Mouse (Mus musculus): Measurements from ENCODE around the gene Tssc4. TPM values are rescaled to one million over a fixed set of nuclear protein-coding genes. Genes with fewer than 3 reads are reported as not detected.
A peak's percentile ranks its signal among the peaks of the same experiment; 100 is the strongest.

Tssc4 gene
- total RNA-seq, 2 experiments from 2014 or later, result 38.0 to 41.5 TPM

- no peak for TF ChIP-seq CTCF (IDR thresholded peaks at IDR 0.05)
- Histone ChIP-seq H3K27ac (peak overlapping the region; percentile 3; the same call in 1 of the 2 replicates), H3K4me3 (no peak overlapping the region)
- intact Hi-C loops (cut with DNase I), result no loop called here
- no peak for DNase-seq (ENCODE audit: extremely low spot score in 1 of 2, low spot score in 2 of 2)
Observed at GRCm38 (mm10) chr7:143049331-143049730, 19.7 kb upstream of the Tssc4 start.

DNA sequence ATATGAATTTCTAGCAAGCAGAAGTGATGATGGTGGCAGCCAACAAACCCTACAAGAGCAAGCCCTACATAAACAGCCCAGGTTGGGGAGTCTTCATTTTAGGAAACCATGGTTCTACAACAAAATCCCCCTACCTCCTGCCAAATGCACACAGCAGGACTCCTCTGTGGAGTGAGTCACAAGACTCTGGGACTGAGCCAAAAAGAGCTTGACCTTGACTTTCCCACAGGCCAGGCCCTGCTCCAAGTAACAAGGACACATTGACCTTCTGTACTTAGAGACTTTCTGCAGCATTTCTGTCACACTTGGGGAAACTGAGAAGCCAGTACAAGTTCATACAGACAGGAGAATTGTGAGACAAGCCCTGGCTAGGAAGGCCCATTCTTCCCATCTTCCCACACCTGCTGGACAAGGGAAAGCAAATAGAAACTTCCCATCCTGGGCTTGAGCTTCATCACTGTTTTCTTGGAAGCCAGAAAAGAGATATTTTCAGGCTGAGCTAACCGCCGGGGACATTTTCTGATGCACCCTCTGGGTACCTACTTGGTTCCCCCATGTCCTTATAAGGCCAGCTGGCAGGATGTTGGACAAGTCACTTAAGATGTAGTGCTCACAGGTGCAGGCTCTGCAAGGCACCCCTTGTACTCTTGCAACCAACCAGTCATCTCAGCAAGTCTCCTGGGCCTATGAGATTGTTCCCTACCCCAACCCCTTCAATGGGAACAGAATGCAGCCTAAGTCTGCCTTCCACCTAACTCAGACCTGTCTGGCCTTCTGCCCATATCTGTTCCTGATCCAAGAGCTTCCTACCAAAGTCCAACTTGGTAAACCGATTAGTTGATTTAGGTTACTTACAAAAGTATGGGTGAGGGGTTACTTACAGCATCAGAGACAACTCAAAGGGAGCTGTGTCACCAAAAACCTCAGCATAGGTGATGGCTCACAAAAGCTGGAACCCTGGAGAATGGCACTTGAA is 18.9 kb upstream of the Tssc4 start:
- no peak for DNase-seq (ENCODE audit: extremely low spot score in 1 of 2, low spot score in 2 of 2)
- no peak overlapping the region for H3K4me3 ChIP-seq
- peak overlapping the region; percentile 19; the same call in 1 of the 2 replicates for H3K27ac ChIP-seq
- TF ChIP-seq CTCF (IDR thresholded peaks at IDR 0.05), result no peak
- intact Hi-C loops (cut with DNase I), result no loop called here

- Histone ChIP-seq H3K27ac (no peak overlapping the region), H3K4me3 (no peak overlapping the region)
- intact Hi-C loops (cut with DNase I), result no loop called here
- TF ChIP-seq CTCF (IDR thresholded peaks at IDR 0.05), result no peak
- no peak for DNase-seq (ENCODE audit: extremely low spot score in 1 of 2, low spot score in 2 of 2)
Observed at GRCm38 (mm10) chr7:143051316-143051715, 17.7 kb upstream of the Tssc4 start.

DNA sequence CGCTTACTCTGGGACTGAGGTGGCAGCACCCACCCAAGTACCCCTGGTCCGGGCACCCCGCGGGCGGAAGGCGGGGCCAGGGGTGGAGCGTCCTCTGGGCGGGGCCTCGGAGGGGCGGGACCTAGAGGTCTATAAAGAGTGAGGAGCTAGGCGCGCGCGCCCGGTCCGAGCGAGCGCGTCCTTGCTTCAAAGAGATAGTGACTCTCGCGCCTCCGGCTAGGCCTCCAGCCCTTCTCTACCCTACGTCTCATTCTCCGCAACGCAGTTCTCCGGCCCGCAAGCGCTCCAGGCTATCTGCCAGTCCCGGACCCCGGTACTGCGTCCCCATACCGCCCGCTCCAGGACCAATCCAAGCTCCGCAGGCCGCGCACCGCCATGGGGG is 16.4 kb upstream of the Tssc4 start, which contains the start of gene Cd81:
TSS of gene Cd81 (plus strand) at position 114 of the 382 bp plus-strand sequence.
- Histone ChIP-seq H3K27ac (peak within 1 kb of the TSS; percentile 97), H3K4me3 (peak within 1 kb of the TSS; percentile 100)
- peak; percentile 83 to 88 for DNase-seq (ENCODE audit: extremely low spot score in 1 of 2, low spot score in 2 of 2)
- no peak for TF ChIP-seq CTCF (IDR thresholded peaks at IDR 0.05)
- intact Hi-C loops (cut with DNase I), result loop anchor here (1.0 to 2.0 kb wide), 3 partner anchors 16 to 44 kb away; partner anchors contain the start of gene Tssc4

DNA sequence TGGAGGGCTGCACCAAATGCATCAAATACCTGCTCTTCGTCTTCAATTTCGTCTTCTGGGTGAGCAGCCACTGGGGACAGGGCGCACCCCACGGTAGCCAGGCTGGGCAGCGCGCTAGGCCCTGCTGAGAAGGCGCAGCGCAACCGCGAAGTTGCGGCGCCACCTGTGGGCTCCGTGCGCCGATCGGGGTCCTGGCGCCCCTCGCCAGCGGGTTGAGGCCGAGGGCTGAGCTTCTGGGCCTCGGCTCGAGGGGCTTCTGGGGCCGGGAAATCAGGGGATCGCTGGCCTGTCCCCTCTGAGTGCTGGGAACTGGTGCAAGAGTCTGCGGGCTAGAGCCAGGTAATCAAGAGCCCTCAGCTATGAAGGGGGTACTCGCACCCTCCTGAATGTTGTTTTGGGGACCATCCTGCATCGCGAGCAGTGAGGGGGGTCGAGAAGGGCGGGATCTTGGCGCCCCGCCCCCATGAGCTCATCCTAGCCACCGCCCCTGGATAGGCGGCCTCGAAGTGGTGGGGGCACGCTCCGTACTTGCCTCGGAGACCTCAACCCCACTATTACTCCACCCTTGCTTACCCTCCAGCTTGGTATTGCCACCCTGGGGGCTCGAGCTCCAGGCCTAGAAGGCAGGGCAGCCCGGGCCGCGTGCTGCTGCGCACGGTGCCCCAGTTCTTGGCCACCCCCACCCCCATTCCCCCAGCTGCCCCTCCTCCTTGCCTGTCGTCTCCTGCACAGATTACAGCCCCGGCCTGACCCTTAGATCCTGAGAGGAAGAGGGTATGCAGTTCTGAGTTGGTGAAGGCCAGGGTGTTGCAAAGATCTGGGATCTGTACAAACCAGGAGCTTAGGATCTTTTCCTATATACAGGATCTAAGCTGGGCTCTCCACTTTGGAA is 15.8 kb upstream of the Tssc4 start:
- Histone ChIP-seq H3K4me3 (peak overlapping the region; percentile 100), H3K27ac (peak overlapping the region; percentile 97)
- TF ChIP-seq CTCF (IDR thresholded peaks at IDR 0.05), result peak; percentile 9
- intact Hi-C loops (cut with DNase I), result loop anchor here (2.0 kb wide), 2 partner anchors 16 to 36 kb away; partner anchors contain the start of gene Tssc4
- DNase-seq (ENCODE audit: extremely low spot score in 1 of 2, low spot score in 2 of 2), result peak; percentile 55 to 66

- no peak for TF ChIP-seq CTCF (IDR thresholded peaks at IDR 0.05)
- Histone ChIP-seq H3K27ac (peak overlapping the region; percentile 97), H3K4me3 (peak overlapping the region; percentile 100)
- no peak for DNase-seq (ENCODE audit: extremely low spot score in 1 of 2, low spot score in 2 of 2)
- intact Hi-C loops (cut with DNase I), result loop anchor here (1.0 to 2.0 kb wide), 3 partner anchors 10 to 37 kb away; partner anchors contain the start of gene Tssc4
Observed at GRCm38 (mm10) chr7:143053961-143054611, 15.0 kb upstream of the Tssc4 start.

DNA sequence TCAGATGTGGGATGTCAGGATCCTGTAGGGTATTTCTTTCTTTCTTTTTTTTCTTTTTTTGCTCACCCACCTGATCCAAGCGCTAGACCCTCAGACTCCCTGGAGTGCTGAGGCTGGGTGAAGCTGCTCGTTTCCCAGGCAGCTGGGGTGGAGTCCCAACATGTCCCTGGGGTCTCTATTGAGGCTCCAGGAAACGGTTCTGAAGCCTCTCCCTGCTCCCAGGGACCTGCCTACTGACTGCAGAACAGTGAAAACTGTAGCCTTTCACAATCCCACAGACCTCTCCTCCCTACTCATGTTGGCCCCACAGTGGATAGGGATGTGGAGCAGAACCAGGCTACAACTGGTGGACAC is 14.5 kb upstream of the Tssc4 start:
- Histone ChIP-seq H3K27ac (peak overlapping the region; percentile 97), H3K4me3 (peak overlapping the region; percentile 100)
- intact Hi-C loops (cut with DNase I), result loop anchor here (1.0 kb wide), 1 partner anchor 10 kb away; no protein-coding TSS in a partner anchor
- no peak for DNase-seq (ENCODE audit: extremely low spot score in 1 of 2, low spot score in 2 of 2)
- no peak for TF ChIP-seq CTCF (IDR thresholded peaks at IDR 0.05)

GRCm38 (mm10) chr7:143055001-143055400 is 14.0 kb upstream of the Tssc4 start:
- DNase-seq (ENCODE audit: extremely low spot score in 1 of 2, low spot score in 2 of 2), result no peak
- intact Hi-C loops (cut with DNase I), result no loop called here
- Histone ChIP-seq H3K4me3 (peak overlapping the region; percentile 100), H3K27ac (peak overlapping the region; percentile 97)
- TF ChIP-seq CTCF (IDR thresholded peaks at IDR 0.05), result no peak

DNA sequence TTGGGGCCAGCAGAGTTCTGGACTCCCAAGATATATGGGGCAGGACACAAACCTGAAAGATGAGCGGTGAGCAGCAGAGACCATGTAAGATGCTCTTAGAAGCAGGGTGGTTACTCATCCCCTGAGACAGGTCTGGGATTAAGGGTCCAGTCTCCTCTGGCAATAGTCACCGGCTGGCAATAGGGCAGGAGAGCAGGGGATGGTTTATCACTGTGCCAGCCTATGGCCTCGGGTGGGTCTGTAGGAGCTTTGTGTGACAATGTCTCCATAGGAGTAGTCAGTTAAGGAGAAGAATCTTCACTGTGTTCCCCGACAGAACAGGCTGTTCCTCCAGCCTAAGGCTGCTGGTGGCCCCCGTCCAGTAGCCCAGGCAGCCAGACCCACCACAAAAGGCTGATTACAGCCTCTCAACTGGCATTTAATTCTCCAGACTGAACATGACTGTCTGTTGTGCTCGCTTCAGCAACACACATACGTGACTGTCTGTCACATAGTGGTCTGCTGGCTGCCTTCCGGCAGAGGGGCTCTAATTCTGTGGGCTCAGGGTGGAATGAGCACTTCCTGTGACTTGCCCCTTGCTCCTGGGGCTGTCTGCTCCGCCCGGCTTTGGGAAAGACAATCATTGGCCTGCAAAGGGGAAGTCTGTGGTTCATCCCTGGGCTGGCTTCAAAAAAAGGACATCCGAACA is 13.4 kb upstream of the Tssc4 start:
- no peak for DNase-seq (ENCODE audit: extremely low spot score in 1 of 2, low spot score in 2 of 2)
- intact Hi-C loops (cut with DNase I), result no loop called here
- H3K27ac ChIP-seq, result peak overlapping the region; percentile 97
- TF ChIP-seq CTCF (IDR thresholded peaks at IDR 0.05), result no peak
- H3K4me3 ChIP-seq, result peak overlapping the region; percentile 100

GRCm38 (mm10) chr7:143057023-143057422 is 12.0 kb upstream of the Tssc4 start:
- Histone ChIP-seq H3K4me3 (no peak overlapping the region), H3K27ac (no peak overlapping the region; the same call in 1 of the 2 replicates)
- TF ChIP-seq CTCF (IDR thresholded peaks at IDR 0.05), result no peak
- DNase-seq (ENCODE audit: extremely low spot score in 1 of 2, low spot score in 2 of 2), result no peak
- intact Hi-C loops (cut with DNase I), result no loop called here
